Mouse (Mus musculus) G1E (cell line): ENCODE data around the gene Pacsin1.
"Not testable (repeated sequence)": the region's sequence is repeated elsewhere in the genome, so short reads cannot be mapped to it uniquely, and the experiment has no call there.

Experiments used
- CTCF ChIP-seq: IDR thresholded peaks from 2 replicates; pipeline ENCODE4 v1.5.1; 2012; ENCODE audit warnings: low read depth, low read length, inconsistent platforms, mixed read lengths
- GATA2 ChIP-seq: IDR thresholded peaks from 2 replicates; pipeline ENCODE4 v1.6.1; 2012; ENCODE audit warnings: low read depth, low read length, inconsistent platforms, borderline replicate concordance
- TAL1 ChIP-seq: conservative IDR thresholded peaks from 2 replicates; pipeline ENCODE4 v1.6.1; 2012; ENCODE audit warnings: low read depth, low read length, inconsistent platforms, mixed read lengths

- TF ChIP-seq GATA2, TAL1, CTCF: not testable (repeated sequence)
These were observed 15.5 kb upstream of the Pacsin1 start for GRCm38 (mm10) chr17:27639851-27640250.
